Mouse (Mus musculus) G1E (cell line): Measurements from ENCODE around the gene Sema5a.

Experiments
- CTCF ChIP-seq: IDR thresholded peaks from 2 replicates; pipeline ENCODE4 v1.5.1; 2012; ENCODE audit warnings: low read depth, low read length, inconsistent platforms, mixed read lengths
- POLR2AphosphoS5 ChIP-seq: IDR thresholded peaks from 2 replicates; pipeline ENCODE4 v1.6.1; 2012; ENCODE audit warnings: low read depth, low read length, inconsistent platforms; ENCODE audit not compliant: insufficient replicate concordance

DNA sequence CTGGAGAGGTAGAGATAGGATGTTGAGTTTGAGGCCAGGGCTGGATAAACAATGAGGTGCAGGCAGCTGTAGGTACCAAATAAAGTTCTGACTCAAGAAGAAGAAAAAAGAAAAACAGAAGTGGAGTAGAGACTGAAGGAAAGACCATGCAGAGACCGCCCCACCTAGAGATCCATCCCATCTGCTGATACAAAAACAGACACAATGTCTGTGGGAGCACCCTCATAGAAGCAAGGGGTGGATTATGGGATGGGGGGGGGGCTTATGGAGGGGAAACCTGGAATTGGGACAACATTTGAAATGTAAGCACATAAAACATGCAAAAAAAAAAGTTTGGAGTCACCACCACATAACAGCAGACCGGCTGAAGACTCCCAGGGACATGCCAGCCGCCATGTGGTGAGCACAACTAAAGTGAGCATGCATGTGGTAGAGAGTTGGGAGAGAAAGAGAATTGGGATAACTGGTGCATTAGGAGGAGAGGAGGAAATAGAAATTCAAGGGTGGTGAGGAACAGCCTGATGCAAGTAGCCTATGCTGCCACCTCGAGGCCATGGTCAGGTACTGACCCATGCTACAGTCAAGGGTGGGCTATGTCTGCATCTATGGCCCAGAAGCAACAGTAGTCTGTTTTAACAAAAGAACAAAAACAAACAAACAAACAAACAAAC, 473.8 kb downstream of the Sema5a start:
- TF ChIP-seq CTCF (peak; percentile 45; the same call in 1 of the 2 replicates), POLR2AphosphoS5 (no peak)
